Mouse (Mus musculus) liver, embryonic 14.5 days (tissue): Measurements from ENCODE around the gene Krt28.

Experiments
- CTCF ChIP-seq: IDR thresholded peaks from 2 replicates; pipeline ENCODE4 v1.5.1; 2016; ENCODE audit warnings: antibody characterized with exemption, low read depth, control low read depth
- EP300 ChIP-seq: IDR thresholded peaks from 2 replicates; pipeline ENCODE4 v1.6.1; 2016; ENCODE audit warnings: antibody characterized with exemption, low read depth

GRCm38 (mm10) chr11:99361423-99361822 is 13.3 kb downstream of the Krt28 start:
- TF ChIP-seq CTCF = no peak
- TF ChIP-seq EP300 = no peak
